Mouse (Mus musculus): ENCODE measurements around the gene Agpat4. TPM values are rescaled to one million over a fixed set of nuclear protein-coding genes. Genes with fewer than 3 reads are reported as not detected.

Gene Agpat4
- polyA plus RNA-seq, 1 experiment: 11.5 TPM

DNA sequence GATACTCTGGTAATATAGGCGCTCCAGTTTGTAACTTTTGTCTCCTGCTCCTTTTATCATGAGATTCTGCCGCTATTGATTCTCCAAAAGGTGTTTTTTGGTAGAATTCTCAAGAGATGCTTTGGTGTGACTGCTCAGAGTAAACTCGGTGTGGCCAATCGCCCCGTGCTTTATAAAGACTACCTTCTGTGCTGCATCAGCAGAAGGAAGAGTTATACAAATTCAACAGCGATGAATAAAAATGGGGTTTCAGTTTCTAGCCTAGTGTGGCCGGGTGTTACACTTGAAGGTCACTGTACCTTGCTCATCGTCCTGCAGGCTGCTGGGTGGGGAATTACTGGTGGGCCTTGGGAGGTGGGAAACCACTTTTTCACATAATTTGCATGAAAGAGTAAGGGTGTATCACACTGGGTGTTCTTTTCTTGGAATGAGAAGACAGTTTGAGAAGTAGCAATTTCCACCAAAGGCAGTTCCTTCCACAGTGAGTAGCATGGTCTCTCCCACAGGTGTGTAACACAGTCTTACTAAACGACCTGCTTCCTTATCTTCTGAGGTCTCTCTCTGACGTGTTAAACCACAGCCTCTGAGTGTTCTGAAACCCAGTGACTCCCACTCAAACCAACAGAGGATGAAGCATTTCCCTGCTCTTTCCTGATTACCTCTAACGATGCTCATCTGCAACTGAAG is 46.6 kb downstream of the Agpat4 start:
- H3K27ac ChIP-seq (ENCODE audit: control insufficient read depth, insufficient read depth, low read length): no peak overlapping the region
- H3K4me3 ChIP-seq (ENCODE audit: control insufficient read depth, insufficient read depth, low read length): no peak overlapping the region
- WGBS: 59% methylated on average over 11 of the region's 11 CpGs
- DNase-seq: peak; percentile 13
- H3K27me3 ChIP-seq (ENCODE audit: control insufficient read depth, insufficient read depth, low read length): no peaks in the 10 kb centered on the region
- TF ChIP-seq POLR2A (IDR thresholded peaks at IDR 0.05; ENCODE audit: control insufficient read depth, extremely low read depth, insufficient read depth, low read length, poor library complexity) (no peak), CTCF (IDR thresholded peaks at IDR 0.05; ENCODE audit: borderline replicate concordance, control insufficient read depth, extremely low read depth, insufficient read depth, low read length, poor library complexity) (no peak)
- no peaks in the 10 kb centered on the region for H3K36me3 ChIP-seq (ENCODE audit: control insufficient read depth, insufficient read depth, low read length)
- peaks cover 17% of the 10 kb centered on the region for H3K4me1 ChIP-seq (replicated peaks; ENCODE audit: control insufficient read depth, insufficient read depth, low read length)

- WGBS: 84% methylated on average over 9 of the region's 9 CpGs
- H3K36me3 ChIP-seq (ENCODE audit: control insufficient read depth, insufficient read depth, low read length): no peaks in the 10 kb centered on the region
- H3K27me3 ChIP-seq (ENCODE audit: control insufficient read depth, insufficient read depth, low read length): no peaks in the 10 kb centered on the region
- H3K4me1 ChIP-seq (replicated peaks; ENCODE audit: control insufficient read depth, insufficient read depth, low read length): peaks cover 17% of the 10 kb centered on the region
- DNase-seq: no peak
- no peak for TF ChIP-seq POLR2A (IDR thresholded peaks at IDR 0.05; ENCODE audit: control insufficient read depth, extremely low read depth, insufficient read depth, low read length, poor library complexity)
- no peak for TF ChIP-seq CTCF (IDR thresholded peaks at IDR 0.05; ENCODE audit: borderline replicate concordance, control insufficient read depth, extremely low read depth, insufficient read depth, low read length, poor library complexity)
- H3K27ac ChIP-seq (ENCODE audit: control insufficient read depth, insufficient read depth, low read length): no peak overlapping the region
- no peak overlapping the region for H3K4me3 ChIP-seq (ENCODE audit: control insufficient read depth, insufficient read depth, low read length)
Measured at GRCm38 (mm10) chr17:12165701-12166100, 47.2 kb downstream of the Agpat4 start.

- H3K27ac ChIP-seq (ENCODE audit: control insufficient read depth, insufficient read depth, low read length): no peak overlapping the region
- DNase-seq: no peak
- WGBS: 86% methylated on average over 10 of the region's 10 CpGs
Measured at GRCm38 (mm10) chr17:12168536-12168935, 50.0 kb downstream of the Agpat4 start.

DNA sequence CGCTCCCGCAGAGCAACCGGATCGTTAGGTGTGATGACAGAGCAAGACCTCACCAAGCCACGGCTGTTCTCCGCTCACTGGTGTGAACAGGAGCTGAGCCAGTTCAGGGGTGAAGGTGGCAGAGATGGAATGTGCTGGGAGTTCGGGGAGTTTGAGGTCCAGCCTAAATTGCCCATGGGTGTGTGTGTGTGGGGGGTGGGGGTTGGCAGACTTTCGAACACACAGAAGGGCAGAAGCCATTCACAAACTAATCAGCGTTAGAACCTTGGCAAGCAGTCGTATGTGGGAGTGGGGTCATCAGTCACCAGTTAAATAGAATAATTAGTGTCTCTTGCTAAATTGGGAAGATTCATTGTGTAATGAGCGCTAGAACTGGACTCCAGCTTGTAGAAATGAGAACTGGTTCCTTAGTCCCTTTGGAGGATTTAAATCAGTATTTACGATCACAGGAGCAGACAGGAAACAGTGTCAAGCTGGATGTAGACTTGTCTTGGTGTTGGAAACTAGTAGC is 50.9 kb downstream of the Agpat4 start:
- no peaks in the 10 kb centered on the region for H3K36me3 ChIP-seq (ENCODE audit: control insufficient read depth, insufficient read depth, low read length)
- no peak overlapping the region for H3K27ac ChIP-seq (ENCODE audit: control insufficient read depth, insufficient read depth, low read length)
- DNase-seq: no peak
- no peak overlapping the region for H3K4me3 ChIP-seq (ENCODE audit: control insufficient read depth, insufficient read depth, low read length)
- WGBS: 92% methylated on average over 12 of the region's 12 CpGs
- no peaks in the 10 kb centered on the region for H3K27me3 ChIP-seq (ENCODE audit: control insufficient read depth, insufficient read depth, low read length)
- H3K4me1 ChIP-seq (replicated peaks; ENCODE audit: control insufficient read depth, insufficient read depth, low read length): peaks cover 14% of the 10 kb centered on the region
- no peak for TF ChIP-seq POLR2A (IDR thresholded peaks at IDR 0.05; ENCODE audit: control insufficient read depth, extremely low read depth, insufficient read depth, low read length, poor library complexity)
- no peak for TF ChIP-seq CTCF (IDR thresholded peaks at IDR 0.05; ENCODE audit: borderline replicate concordance, control insufficient read depth, extremely low read depth, insufficient read depth, low read length, poor library complexity)

More at GRCm38 (mm10) chr17:12168536-12168935, 50.0 kb downstream of the Agpat4 start:
- no peak for TF ChIP-seq POLR2A (IDR thresholded peaks at IDR 0.05; ENCODE audit: control insufficient read depth, extremely low read depth, insufficient read depth, low read length, poor library complexity)
- TF ChIP-seq CTCF (IDR thresholded peaks at IDR 0.05; ENCODE audit: borderline replicate concordance, control insufficient read depth, extremely low read depth, insufficient read depth, low read length, poor library complexity): no peak
- Histone ChIP-seq H3K36me3 (ENCODE audit: control insufficient read depth, insufficient read depth, low read length) (no peaks in the 10 kb centered on the region), H3K27me3 (ENCODE audit: control insufficient read depth, insufficient read depth, low read length) (no peaks in the 10 kb centered on the region), H3K4me3 (ENCODE audit: control insufficient read depth, insufficient read depth, low read length) (no peak overlapping the region), H3K4me1 (replicated peaks; ENCODE audit: control insufficient read depth, insufficient read depth, low read length) (peaks cover 11% of the 10 kb centered on the region)

GRCm38 (mm10) chr17:12170791-12171497 is 52.4 kb downstream of the Agpat4 start:
- H3K36me3 ChIP-seq (ENCODE audit: control insufficient read depth, insufficient read depth, low read length): no peaks in the 10 kb centered on the region
- H3K27ac ChIP-seq (ENCODE audit: control insufficient read depth, insufficient read depth, low read length): no peak overlapping the region
- no peak overlapping the region for H3K4me3 ChIP-seq (ENCODE audit: control insufficient read depth, insufficient read depth, low read length)
- 72% methylated on average over 7 of the region's 7 CpGs for WGBS
- DNase-seq: no peak
- H3K27me3 ChIP-seq (ENCODE audit: control insufficient read depth, insufficient read depth, low read length): no peaks in the 10 kb centered on the region
- H3K4me1 ChIP-seq (replicated peaks; ENCODE audit: control insufficient read depth, insufficient read depth, low read length): peaks cover 7% of the 10 kb centered on the region; the same call in 1 of the 2 replicates
- TF ChIP-seq CTCF (IDR thresholded peaks at IDR 0.05; ENCODE audit: borderline replicate concordance, control insufficient read depth, extremely low read depth, insufficient read depth, low read length, poor library complexity): no peak
- TF ChIP-seq POLR2A (IDR thresholded peaks at IDR 0.05; ENCODE audit: control insufficient read depth, extremely low read depth, insufficient read depth, low read length, poor library complexity): no peak

- peaks cover 5% of the 10 kb centered on the region; the same call in 1 of the 2 replicates for H3K4me1 ChIP-seq (replicated peaks; ENCODE audit: control insufficient read depth, insufficient read depth, low read length)
- 95% methylated on average over 2 of the region's 2 CpGs for WGBS
- no peak overlapping the region for H3K4me3 ChIP-seq (ENCODE audit: control insufficient read depth, insufficient read depth, low read length)
- TF ChIP-seq CTCF (IDR thresholded peaks at IDR 0.05; ENCODE audit: borderline replicate concordance, control insufficient read depth, extremely low read depth, insufficient read depth, low read length, poor library complexity) (no peak), POLR2A (IDR thresholded peaks at IDR 0.05; ENCODE audit: control insufficient read depth, extremely low read depth, insufficient read depth, low read length, poor library complexity) (no peak)
- no peaks in the 10 kb centered on the region for H3K27me3 ChIP-seq (ENCODE audit: control insufficient read depth, insufficient read depth, low read length)
- H3K36me3 ChIP-seq (ENCODE audit: control insufficient read depth, insufficient read depth, low read length): no peaks in the 10 kb centered on the region
- no peak overlapping the region for H3K27ac ChIP-seq (ENCODE audit: control insufficient read depth, insufficient read depth, low read length)
- DNase-seq: no peak
Measured at GRCm38 (mm10) chr17:12171666-12172065, 53.2 kb downstream of the Agpat4 start.
